Mouse (Mus musculus) activated CD4-positive, CD25-positive, alpha-beta regulatory T cell (primary cell): ENCODE data around the gene Npat. TPM values are rescaled to one million over a fixed set of nuclear protein-coding genes. Genes with fewer than 3 reads are reported as not detected.

Source experiments
- polyA plus RNA-seq, 2 experiments: library from polyadenylated mRNA; unstranded; fragments of 100-300 nt; shearing (Covaris generic); gene quantifications; one replicate each; pipeline ENCODE4 v1.2.1; 2017

Npat gene
- 10 to 100 TPM; 16.9 to 17.0 TPM for polyA plus RNA-seq

DNA sequence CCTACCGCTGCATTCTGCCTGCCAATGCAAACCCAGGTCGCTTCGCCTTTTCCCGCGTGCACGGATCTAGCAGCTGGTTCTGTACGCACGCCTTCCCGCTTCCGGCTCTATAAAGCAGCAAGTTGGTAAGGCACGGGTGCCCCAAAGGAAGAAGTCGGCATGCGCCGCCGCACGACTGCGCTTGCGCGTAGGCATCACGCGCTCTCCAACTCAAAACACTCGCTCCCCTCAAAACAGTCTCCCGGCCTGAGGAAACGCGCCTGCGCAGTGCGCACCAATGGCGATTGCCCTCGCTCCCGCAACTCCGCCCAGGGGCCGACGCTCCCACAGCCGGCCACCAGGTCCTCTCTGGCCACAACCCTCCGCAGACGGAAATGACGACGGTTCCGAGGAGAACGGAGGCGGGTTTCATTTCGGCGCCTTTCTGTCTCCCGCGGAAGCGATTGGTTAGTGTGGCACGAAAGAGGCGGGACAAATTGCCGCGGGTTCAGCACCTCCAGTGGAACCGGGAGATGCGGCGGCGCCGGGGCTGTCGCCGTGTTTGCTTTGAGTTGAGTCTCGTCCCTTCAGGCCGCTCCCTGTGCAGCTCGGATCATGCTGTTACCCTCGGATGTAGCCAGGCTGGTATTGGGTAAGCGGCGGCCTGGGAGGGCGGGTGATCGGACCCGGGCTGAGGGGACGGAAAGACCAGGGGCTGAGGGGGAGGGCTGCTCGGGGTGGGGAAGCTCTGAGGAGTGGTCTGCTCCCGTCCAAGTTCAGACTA is at the start of gene Npat, which contains the start of gene Atm:
Gene Npat (plus strand): TSS at position 490 of the 763 bp plus-strand sequence.
Gene Atm (minus strand): TSS at position 183 of the 763 bp plus-strand sequence.

GRCm38 (mm10) chr9:53609968-53610781 is 73.3 kb downstream of the Npat start, which contains the start of gene Acat1:
Gene Acat1 (minus strand): TSS chr9:53610382.

Other genes with a start within 250 kb of the Npat start
- gene Exph5, start 235.4 kb upstream of the Npat start, polyA plus RNA-seq = under 1 TPM; 0.08 to 0.39 TPM
- 1 to 10 TPM; 2.9 to 4.7 TPM for gene Kdelc2, start 153.0 kb upstream of the Npat start, polyA plus RNA-seq
- gene 4930550C14Rik, start 134.7 kb upstream of the Npat start, polyA plus RNA-seq = under 1 TPM; 0.21 to 0.60 TPM
- 10 to 100 TPM; 17.7 to 23.7 TPM for gene Atm, start 307 bp upstream of the Npat start, polyA plus RNA-seq
- gene Acat1, start 73.3 kb downstream of the Npat start, polyA plus RNA-seq = 10 to 100 TPM; 60.3 to 69.4 TPM
- 10 to 100 TPM; 31.0 to 46.7 TPM for gene Cul5, start 133.0 kb downstream of the Npat start, polyA plus RNA-seq
- under 1 TPM; 0.14 to 0.37 TPM for gene Rab39, start 169.2 kb downstream of the Npat start, polyA plus RNA-seq
- 10 to 100 TPM in 1 of 2 experiments, 1 to 10 TPM in 1; 7.9 to 17.2 TPM for gene Slc35f2, start 234.5 kb downstream of the Npat start, polyA plus RNA-seq